Comparison of ENCODE assay signal across 1 mouse cellular context in the genomic region with DNA sequence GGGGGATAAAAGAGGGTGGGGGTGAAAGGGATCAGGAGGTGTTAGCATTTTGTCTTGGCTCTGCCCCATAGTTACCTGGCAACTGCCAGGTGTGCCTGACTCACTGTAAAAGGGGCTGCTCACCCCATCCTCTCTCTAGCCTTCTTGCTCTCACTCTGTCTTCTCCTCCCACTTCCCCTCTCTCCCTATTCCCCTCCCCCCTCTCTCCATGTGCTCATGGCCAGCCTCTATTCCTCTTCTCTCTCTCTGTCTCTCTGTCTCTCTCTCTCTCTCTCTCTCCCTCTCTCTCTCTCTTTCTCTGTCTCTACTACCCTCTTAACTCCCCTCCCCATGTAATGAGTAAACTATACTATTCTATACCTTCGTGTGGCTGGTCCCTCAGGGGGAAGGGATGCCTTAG.
TF ChIP-seq lines count a peak whose summit lies in the region.

No protein-coding gene starts in this region.

TF ChIP-seq in MEL, 35 proteins besides CTCF, POLR2A, EP300 and RAD21:
- TF ChIP-seq RCOR1 (IDR thresholded peaks at IDR 0.05; ENCODE audit: low read depth, low read length) (no peak), UBTF (IDR thresholded peaks at IDR 0.05; ENCODE audit: borderline replicate concordance, insufficient read depth, low read depth, low read length) (no peak), POLR2AphosphoS5 (IDR thresholded peaks at IDR 0.05; ENCODE audit: borderline replicate concordance, low read depth, low read length) (no peak), MYC (IDR thresholded peaks at IDR 0.05; ENCODE audit: low read depth, low read length) (peak; percentile 90), TCF12 (IDR thresholded peaks at IDR 0.05; ENCODE audit: low read depth, low read length) (no peak), E2F4 (IDR thresholded peaks at IDR 0.05; ENCODE audit: borderline replicate concordance, low read depth, low read length) (no peak), BHLHE40 (IDR thresholded peaks at IDR 0.05; ENCODE audit: borderline replicate concordance, low read depth, low read length) (no peak), POLR2AphosphoS2 (IDR thresholded peaks at IDR 0.05; ENCODE audit: low read length) (no peak), HCFC1 (IDR thresholded peaks at IDR 0.05; ENCODE audit: low read depth, low read length) (no peak), ELF1 (IDR thresholded peaks at IDR 0.05; ENCODE audit: low read depth, low read length) (no peak), USF2 (IDR thresholded peaks at IDR 0.05; ENCODE audit: borderline replicate concordance in 1 of 2, insufficient read depth in 1 of 2, low read depth in 1 of 2, low read length in 2 of 2) (no peak), SIN3A (IDR thresholded peaks at IDR 0.05; ENCODE audit: low read length) (no peak), NRF1 (IDR thresholded peaks at IDR 0.05; ENCODE audit: insufficient read depth, low read depth, low read length, poor library complexity, severe bottlenecking) (no peak), MAZ (IDR thresholded peaks at IDR 0.05; ENCODE audit: low read depth, low read length) (no peak; the same call in 1 of the 2 replicates), JUND (IDR thresholded peaks at IDR 0.05; ENCODE audit: low read depth, low read length) (peak; percentile 58; the same call in 1 of the 2 replicates), TAL1 (IDR thresholded peaks at IDR 0.05; ENCODE audit: low read length) (no peak), NELFE (IDR thresholded peaks at IDR 0.05; ENCODE audit: low read depth, low read length) (no peak), MAFK (IDR thresholded peaks at IDR 0.05; ENCODE audit: borderline replicate concordance, low read depth, low read length) (no peak), ZMIZ1 (IDR thresholded peaks at IDR 0.05; ENCODE audit: low read depth, low read length) (no peak), GABPA (IDR thresholded peaks at IDR 0.05; ENCODE audit: low read depth, low read length) (no peak), MAX (IDR thresholded peaks at IDR 0.05; ENCODE audit: low read length) (peak; percentile 63), ZC3H11A (IDR thresholded peaks at IDR 0.05; ENCODE audit: low read depth, low read length) (no peak), ZNF384 (IDR thresholded peaks at IDR 0.05; ENCODE audit: low read depth, low read length) (no peak), ZKSCAN1 (IDR thresholded peaks at IDR 0.05; ENCODE audit: low read depth, low read length) (no peak), CHD2 (IDR thresholded peaks at IDR 0.05; ENCODE audit: low read length) (no peak), MXI1 (IDR thresholded peaks at IDR 0.05; ENCODE audit: low read depth, low read length) (no peak), CHD1 (IDR thresholded peaks at IDR 0.05; ENCODE audit: low read depth, low read length) (no peak)
